Mouse (Mus musculus): Measurements from ENCODE around the gene Angptl6.

The Angptl6 gene

GRCm38 (mm10) chr9:20879097-20879792 lies at the start of gene Angptl6:
Angptl6 (minus strand) TSS chr9:20879727.
- no peak for DNase-seq (ENCODE audit: low spot score in 2 of 2)

DNA sequence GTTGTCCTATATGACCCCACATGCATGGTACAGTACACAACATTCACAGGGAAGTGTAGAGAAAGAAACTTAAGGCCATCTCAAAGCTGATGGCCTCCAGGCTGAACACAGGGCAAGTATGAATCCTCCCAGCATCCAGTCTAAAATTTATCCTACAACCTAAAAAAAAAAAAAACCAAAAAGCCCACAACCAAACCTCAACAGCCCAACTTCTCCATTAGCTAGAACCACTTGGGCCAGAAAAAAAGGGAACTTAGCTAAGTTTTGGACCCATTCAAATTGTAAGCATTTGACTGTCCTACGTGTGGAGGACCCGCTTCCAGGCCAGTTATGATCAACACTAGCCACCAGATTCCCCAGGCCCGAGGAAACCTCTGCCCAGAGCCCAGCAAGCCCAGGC lies 43.7 kb upstream of the Angptl6 start:
- DNase-seq (ENCODE audit: low spot score in 2 of 2), result no peak

- no peak for DNase-seq (ENCODE audit: low spot score in 2 of 2)
These were observed 36.6 kb upstream of the Angptl6 start for GRCm38 (mm10) chr9:20916160-20916559.

DNA sequence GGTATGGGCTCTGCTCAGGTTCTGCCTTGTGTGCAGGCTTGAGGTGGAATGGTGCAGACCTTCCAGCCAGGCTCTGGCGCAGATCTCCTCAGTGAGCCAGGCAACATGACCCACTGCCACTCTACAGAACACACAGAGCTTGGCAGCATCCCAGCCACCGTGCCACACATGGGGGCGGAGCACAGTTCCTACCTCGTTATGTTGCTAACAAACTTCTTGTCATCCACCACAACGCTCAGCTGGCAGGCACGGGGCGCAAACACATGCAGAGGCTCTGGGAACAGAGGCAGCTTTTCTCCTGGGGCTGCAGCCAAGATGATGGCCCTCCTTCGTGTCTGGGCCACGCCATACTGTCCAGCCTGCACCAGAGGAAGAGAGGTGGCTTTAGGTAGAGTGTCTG lies 30.4 kb upstream of the Angptl6 start:
- DNase-seq (ENCODE audit: low spot score in 2 of 2), result no peak

DNA sequence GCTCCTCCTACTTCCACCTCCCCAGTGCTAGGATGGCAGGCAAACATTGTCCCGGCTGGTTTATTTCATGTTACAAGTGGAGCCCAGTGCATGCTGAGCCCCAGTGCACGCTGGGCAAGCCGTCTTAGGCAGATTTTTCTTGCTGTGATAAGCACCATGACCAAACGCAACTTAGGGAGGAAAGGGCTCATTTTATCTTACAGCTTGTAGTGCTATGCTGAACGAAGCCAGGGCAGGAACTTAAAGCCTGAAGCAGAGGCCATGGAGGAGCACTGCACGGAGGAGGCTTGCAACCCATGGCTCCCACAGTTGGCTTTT lies 22.6 kb upstream of the Angptl6 start:
- no peak for DNase-seq (ENCODE audit: low spot score in 2 of 2)

GRCm38 (mm10) chr9:20901466-20902173 lies 22.1 kb upstream of the Angptl6 start:
- DNase-seq (ENCODE audit: low spot score in 2 of 2), result no peak

- peak; percentile 64 to 78 for DNase-seq (ENCODE audit: low spot score in 2 of 2)
These were observed 19.1 kb upstream of the Angptl6 start, which contains the start of gene Eif3g for GRCm38 (mm10) chr9:20898511-20899073. Eif3g (minus strand) TSS chr9:20898623.

DNA sequence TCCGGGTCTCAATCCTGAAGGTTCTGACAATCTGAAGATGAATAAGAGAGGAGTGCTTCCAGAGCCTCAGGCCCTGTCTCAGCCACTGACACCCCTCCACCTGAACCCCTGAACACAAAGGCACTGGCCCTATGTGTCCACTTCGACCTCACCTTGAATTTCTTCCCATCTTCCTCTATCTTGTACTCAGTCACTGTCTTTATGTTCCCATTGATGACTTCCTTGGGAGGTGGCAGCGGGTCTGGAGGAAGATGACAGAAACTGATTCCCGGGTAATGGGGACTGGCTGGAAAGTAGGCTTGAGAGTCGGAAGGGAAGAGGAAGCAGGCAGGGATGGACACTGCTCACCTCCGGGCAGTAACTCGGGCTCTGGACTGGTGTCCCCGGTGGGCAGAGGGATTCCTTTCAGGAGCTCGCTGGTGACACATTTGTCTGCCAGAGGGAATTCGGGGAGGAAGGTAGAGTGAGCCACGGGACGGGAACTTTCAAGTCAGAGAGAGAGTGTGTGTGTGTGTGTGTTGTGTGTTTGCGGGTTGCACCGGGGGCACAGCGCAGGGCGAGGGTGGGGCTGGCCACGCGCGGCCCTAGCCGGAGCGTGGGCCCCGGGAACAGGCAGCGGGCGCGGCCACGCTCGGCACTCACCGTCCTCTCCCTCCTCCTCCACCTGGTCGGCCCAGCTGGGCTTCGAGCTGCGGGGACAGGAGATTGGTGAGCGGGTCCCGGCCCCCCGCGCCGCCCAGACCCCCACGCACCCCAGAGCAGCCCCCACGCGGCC lies 18.4 kb upstream of the Angptl6 start:
- no peak for DNase-seq (ENCODE audit: low spot score in 2 of 2)

DNA sequence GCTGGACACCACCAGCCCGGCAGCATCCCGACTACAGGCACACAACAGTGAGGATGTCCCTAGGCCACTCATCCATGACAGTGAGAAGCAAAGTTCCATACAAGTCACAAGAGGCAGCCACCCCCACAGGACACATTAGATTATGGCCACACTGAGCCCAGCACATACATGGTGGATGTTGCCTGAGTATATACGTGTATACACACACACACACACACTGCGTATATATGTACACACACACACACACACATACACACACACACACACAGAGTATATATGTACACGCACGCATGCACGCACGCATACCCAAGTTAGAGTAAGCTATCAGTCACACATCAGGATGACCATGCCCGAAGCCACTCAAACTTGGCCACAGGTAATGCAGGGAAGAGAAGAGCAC lies 15.9 kb upstream of the Angptl6 start:
- no peak for DNase-seq (ENCODE audit: low spot score in 2 of 2)

GRCm38 (mm10) chr9:20894629-20895028 lies 15.1 kb upstream of the Angptl6 start:
- DNase-seq (ENCODE audit: low spot score in 2 of 2), result no peak

GRCm38 (mm10) chr9:20893590-20894343 lies 14.2 kb upstream of the Angptl6 start:
- DNase-seq (ENCODE audit: low spot score in 2 of 2), result no peak

DNA sequence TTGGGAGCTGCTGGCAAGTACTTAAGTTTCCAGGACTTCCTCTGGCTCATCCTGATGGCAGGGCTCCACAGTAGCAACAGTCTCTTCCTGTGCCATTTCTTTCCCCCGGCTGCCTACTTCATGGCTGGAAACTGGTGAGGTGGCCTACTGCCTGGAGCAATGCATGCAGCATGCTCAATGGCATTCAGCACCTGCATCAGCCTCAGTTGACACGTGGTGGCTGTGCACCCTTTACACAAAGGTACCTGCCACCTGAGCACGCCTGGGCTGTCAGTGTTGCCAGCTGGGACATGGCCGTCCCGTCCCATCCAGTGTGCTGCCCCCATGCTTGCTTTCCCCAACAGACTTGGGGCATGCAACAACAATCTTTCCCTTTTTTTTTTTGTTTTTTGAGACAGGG lies 13.5 kb upstream of the Angptl6 start:
- no peak for DNase-seq (ENCODE audit: low spot score in 2 of 2)

DNA sequence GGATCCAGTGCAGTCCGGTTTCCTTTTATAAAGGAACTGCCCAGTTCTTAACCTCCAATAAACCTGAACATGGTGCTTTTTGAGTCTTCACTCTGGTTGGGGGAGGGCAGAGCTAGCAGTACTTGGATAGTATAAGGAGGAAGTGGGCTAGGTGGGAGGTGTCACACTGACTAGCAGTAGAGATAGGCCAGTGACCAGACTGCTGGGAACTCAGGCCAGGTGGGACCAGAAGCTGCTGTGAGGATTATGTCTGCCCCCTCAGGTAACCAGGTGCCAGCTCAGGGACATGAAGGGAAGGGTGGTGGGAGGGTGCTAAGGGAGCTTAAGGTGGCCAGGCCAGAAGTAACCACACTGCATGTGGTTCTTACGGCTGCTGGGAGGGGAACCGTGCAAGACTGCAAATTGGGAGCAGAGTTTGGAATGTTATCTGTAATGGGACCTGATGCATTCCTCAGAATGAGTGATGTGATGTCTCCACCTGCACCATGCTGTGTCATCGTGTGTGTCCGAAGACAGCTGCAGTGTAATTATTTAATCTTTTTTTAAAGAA lies 12.7 kb upstream of the Angptl6 start:
- DNase-seq (ENCODE audit: low spot score in 2 of 2), result no peak

DNA sequence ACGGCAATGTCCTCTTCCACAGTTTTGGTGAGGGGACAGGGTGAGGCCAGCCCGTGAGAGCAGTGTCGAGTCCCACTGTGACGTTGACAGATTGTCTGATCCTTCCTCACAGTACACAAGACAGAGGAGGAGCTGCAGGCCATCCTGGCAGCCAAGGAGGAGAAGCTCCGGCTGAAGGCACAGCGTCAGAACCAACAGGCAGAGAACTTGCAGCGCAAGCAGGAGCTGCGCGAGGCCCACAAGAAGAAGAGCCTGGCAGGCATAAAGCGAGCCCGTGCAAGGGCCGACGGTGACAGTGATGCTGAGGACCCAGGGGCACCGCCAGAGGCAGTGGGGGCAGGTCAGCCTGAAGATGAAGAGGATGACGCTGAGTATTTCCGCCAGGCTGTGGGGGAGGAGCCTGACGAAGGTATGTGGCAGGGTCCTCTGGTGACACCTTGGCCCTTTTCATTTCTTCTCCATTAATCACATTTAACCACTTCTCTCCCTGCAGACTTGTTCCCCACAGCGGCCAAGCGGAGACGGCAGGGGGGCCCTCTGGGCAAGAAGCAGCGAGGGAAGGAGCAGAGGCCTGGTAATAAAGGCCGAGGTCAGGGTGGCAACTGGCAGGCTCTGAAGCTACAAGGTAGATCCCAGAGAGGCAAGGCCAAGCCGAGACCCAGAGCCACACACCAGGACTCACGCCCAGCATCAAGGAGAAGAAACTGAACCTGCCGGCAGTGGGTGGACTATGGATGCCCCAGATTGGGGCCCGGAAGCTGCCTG lies 12.0 kb upstream of the Angptl6 start:
- DNase-seq (ENCODE audit: low spot score in 2 of 2), result no peak

DNA sequence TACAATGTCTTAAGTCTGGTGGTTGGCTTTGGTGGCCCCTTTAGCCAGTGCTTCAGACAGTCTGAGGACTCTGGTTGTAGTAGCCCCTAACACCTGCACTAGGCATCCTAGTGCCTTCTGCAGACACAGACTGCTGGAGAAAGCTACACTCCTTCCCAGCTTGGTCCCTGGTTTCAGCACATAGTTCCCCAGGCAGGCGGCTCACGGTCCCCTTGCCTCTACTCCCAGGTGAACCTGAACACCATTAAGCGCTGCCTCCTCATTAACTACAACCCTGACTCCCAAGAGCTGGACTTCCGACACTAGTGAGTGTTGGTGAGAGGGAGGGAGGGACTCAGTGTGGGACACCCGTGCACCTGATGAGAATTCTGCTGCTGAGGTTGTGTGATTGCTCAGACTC lies 10.9 kb upstream of the Angptl6 start:
- DNase-seq (ENCODE audit: low spot score in 2 of 2), result no peak

DNA sequence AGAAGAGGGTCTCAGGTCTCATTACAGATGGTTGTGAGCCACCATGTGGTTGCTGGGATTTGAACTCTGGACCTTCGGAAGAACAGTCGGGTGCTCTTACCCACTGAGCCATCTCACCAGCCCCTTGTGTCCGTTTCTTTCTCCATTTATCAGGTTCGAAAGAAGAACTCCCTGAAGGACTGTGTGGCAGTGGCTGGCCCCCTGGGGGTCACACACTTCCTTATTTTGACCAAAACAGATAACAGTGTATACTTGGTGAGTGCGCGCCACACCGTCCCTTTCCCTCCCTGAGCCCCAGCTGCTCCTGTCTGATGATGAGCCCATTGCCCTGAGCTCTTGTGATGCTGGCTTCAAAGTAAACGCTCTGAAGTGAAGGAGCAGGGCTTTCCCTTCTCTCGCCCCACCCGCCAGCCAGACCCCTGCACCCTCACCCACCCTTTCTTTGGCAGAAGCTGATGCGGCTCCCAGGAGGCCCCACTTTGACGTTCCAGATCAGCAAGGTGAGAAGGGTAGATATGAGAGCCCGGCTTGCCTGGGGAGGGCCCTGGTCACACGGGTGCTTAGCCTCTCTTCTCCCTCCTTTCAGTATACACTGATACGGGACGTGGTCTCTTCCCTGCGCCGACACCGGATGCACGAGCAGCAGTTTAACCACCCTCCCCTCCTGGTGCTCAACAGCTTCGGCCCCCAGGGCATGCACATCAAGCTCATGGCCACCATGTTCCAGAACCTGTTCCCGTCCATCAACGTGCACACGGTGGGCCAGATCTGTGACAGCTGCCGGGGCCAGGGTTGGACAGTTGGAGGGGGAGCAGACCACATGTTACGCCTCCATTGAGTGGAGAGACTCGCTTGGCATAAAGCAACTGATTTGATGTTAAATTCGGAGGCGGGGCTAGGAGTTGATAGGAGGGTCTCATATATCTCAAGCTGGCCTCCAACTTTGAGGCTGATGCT lies 9.9 kb upstream of the Angptl6 start:
- no peak for DNase-seq (ENCODE audit: low spot score in 2 of 2)

- DNase-seq (ENCODE audit: low spot score in 2 of 2), result no peak
These were observed 8.8 kb upstream of the Angptl6 start for GRCm38 (mm10) chr9:20888386-20888765.

- peak; percentile 93 to 94 for DNase-seq (ENCODE audit: low spot score in 2 of 2)
These were observed 8.3 kb upstream of the Angptl6 start, which contains the start of gene Ppan for GRCm38 (mm10) chr9:20887704-20888385. Ppan (plus strand) TSS chr9:20888175.

DNA sequence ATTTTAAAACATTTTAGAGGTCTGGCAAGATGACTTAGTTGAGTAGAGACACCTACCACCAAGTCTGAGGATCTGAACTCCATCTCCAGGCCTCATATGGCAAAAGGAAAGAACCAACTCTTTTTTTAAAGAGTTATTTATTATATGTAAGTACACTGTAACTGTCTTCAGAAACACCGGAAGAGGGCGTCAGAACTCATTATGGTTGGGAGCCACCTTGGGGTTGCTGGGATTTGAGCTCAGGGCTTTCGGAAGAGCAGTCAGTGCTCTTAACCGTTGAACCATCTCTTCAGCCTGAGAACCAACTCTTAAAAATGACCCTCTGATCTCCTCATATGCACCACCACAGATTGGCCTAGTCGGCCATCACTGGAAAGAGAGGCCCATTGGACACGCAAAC lies 7.7 kb upstream of the Angptl6 start:
- no peak for DNase-seq (ENCODE audit: low spot score in 2 of 2)
